Mouse (Mus musculus) kidney, adult 2 months (tissue): ENCODE measurements around the gene Fam19a3.

Source experiments
- CTCF ChIP-seq: fragments of 200-500 bp; conservative IDR thresholded peaks from 2 replicates; pipeline ENCODE4 v1.5.1; 2011; ENCODE audit warnings: low read depth, mild to moderate bottlenecking, control low read depth, low read length, moderate library complexity, mixed read lengths; ENCODE audit not compliant: insufficient read depth, insufficient read length
- POLR2A ChIP-seq: fragments of 200-500 bp; IDR thresholded peaks from one replicate; pipeline ENCODE4 v1.6.1; 2011; ENCODE audit warnings: low read depth, low read length, control low read depth

- no peak for TF ChIP-seq CTCF
- no peak for TF ChIP-seq POLR2A
Observed at GRCm38 (mm10) chr3:104734654-104735053, 47.0 kb downstream of the Fam19a3 start.
